Mouse (Mus musculus) layer of hippocampus, postnatal 10 days (tissue): ENCODE results near the gene Kcnj5. TPM values are rescaled to one million over a fixed set of nuclear protein-coding genes. Genes with fewer than 3 reads are reported as not detected.

Source experiments
- DNase-seq, 2 experiments: peaks; one replicate each; pipeline ENCODE4 v3.0.0; 2021; ENCODE audit warnings: low spot score in 2 of 2
- total RNA-seq, 2 experiments: library from RNA; stranded (reverse); gene quantifications; 2 replicates each; pipeline ENCODE4 v1.2.3; 2021

Kcnj5 gene
- total RNA-seq, 2 experiments from 2014 or later = 1.0 to 1.3 TPM

DNA sequence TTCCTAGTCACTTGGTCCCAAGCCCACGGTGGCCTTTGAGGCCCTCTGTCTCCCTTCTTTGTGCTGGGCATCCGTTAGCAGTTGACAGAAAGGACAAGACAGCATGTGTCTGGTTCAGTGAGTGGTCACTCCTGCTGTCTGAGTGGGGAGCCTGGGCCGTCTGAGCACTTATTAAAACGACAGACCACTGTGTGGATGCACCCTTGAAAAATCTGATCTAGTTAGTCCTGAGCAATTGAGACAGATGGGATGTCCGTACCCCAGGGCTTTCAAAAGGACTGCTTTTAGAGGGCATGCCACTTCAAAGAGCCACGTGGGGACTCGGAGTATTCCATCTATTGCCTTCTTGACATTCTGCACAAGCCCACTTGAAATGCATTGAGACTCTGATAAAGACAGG is 20.5 kb downstream of the Kcnj5 start:
- DNase-seq = no peak

DNA sequence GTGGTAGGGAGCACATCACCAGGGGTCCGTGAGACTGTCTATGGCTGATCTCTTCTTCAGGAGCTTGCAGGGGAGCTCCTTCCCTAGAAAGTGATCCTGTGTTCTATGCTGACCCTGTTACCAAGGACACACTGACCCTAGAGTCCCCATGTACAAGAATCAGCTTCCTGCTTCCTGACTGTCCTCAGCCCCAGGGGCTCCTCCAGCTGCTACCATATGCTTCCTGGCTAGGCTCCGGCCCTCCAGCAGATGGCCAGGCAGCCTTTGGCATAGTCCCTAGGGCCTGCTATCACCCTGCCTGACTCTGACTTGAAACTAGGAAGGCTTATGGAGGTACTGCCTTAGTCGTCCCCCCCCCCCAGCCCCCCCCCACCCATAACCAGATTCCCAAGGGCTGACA is 24.0 kb downstream of the Kcnj5 start:
- no peak for DNase-seq

DNA sequence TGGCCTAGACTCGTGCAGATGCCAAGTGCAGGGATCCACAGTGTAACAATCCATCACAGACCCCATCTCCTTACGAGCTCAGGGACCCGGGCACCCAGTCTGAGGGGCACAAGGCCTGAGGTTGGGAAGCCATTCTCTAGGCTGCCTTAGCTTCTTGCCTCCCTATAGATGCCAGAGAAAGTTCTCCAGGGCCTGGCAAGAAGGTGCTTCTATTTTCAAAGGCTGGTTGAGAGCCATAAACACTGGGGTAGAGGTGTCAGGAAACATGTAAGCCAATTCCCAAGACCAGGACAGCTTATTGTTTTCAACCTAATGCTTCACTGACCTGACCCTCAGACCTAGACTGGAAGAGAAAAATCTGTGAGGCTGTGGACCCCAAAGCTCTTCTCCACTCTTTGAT is 28.2 kb downstream of the Kcnj5 start:
- no peak for DNase-seq

DNA sequence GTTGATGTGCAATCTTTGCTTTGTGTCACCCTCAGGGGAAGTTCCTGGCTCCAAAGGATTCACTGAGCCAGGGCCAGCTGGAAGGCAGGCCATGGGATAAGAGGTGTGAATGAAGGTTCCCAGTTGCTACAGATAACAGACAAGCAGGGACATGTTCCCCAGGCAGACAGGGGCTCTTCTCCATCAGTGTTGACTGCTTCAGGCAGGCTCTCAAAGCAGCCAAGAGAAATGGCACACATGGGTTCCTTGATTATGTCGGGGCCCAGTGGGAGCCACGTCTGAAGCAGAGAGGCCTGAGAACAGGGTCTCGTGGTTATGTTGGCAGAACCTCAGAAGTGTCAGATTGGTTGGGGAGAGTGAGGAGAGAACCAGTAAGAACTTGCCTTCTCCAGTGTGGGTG is 30.1 kb downstream of the Kcnj5 start:
- no peak for DNase-seq

- DNase-seq = no peak
Observed at GRCm38 (mm10) chr9:32312208-32312607, 31.9 kb downstream of the Kcnj5 start.

- no peak for DNase-seq
Observed at GRCm38 (mm10) chr9:32311786-32312185, 32.4 kb downstream of the Kcnj5 start.

- no peak for DNase-seq
Observed at GRCm38 (mm10) chr9:32302501-32303150, 41.5 kb downstream of the Kcnj5 start.

GRCm38 (mm10) chr9:32295061-32295800 is 48.9 kb downstream of the Kcnj5 start:
- DNase-seq = no peak

DNA sequence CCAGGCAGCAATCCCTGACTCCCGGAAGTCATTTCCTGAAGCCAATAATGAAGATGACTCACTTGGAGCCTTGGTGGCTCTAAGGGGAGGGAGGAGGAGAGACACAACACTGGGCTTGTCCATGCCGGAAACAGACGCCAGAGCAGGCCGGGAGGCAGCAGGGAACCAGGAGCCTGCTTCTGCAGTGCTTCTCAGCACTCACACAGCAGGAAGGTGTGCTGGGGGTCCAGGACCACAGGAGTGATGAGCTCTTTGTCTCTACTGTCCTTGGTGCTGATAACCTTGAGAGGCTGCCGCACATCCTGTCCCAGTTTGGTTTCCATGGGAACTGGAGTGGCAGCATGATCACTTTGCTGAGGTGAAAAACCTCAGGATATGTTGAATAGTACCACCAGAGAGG is 51.5 kb downstream of the Kcnj5 start:
- no peak for DNase-seq

DNA sequence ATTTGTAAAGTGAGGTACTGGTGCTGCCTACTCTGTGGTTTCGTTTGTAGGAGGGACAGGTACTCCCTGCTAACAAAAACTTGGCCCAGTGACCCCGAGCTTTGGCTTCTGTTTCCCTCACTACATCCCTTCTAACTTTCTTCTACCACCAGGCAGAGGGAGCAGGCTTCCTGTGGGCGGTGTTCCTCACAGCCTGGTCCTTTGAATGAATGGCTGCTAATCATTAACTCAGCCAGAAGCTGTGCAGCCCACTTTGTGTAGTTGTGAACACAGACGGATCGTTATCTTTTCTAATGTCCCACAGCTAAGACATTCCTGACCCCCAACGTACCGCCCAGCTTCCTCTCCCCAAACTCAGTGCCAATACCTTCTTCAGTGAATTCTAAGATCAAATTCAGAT is 52.5 kb downstream of the Kcnj5 start:
- DNase-seq = no peak

GRCm38 (mm10) chr9:32283591-32283990 is 60.6 kb downstream of the Kcnj5 start:
- no peak for DNase-seq

GRCm38 (mm10) chr9:32280456-32280855 is 63.7 kb downstream of the Kcnj5 start:
- no peak for DNase-seq

GRCm38 (mm10) chr9:32279789-32280188 is 64.4 kb downstream of the Kcnj5 start:
- DNase-seq = no peak

- no peak for DNase-seq
Observed at GRCm38 (mm10) chr9:32278052-32278451, 66.1 kb downstream of the Kcnj5 start.

GRCm38 (mm10) chr9:32271896-32272444 is 72.2 kb downstream of the Kcnj5 start:
- peak; percentile 75 to 83 for DNase-seq

Other genes with a start within 250 kb of the Kcnj5 start
- 100 to 1,000 TPM; 183 to 196 TPM for gene Arhgap32, start 228.2 kb downstream of the Kcnj5 start, total RNA-seq
- gene Kcnj1, start 28.1 kb upstream of the Kcnj5 start, total RNA-seq = not detected
- gene Fli1, start 198.5 kb upstream of the Kcnj5 start, total RNA-seq = 10 to 100 TPM in 1 of 2 experiments, 1 to 10 TPM in 1; 7.7 to 10.2 TPM